Mouse (Mus musculus): ENCODE data around the gene Tead3. TPM values are rescaled to one million over a fixed set of nuclear protein-coding genes. Genes with fewer than 3 reads are reported as not detected.
A peak's percentile ranks its signal among the peaks of the same experiment; 100 is the strongest.

The Tead3 gene
- polyA plus RNA-seq, 1 experiment from 2014 or later, result 8.7 TPM

DNA sequence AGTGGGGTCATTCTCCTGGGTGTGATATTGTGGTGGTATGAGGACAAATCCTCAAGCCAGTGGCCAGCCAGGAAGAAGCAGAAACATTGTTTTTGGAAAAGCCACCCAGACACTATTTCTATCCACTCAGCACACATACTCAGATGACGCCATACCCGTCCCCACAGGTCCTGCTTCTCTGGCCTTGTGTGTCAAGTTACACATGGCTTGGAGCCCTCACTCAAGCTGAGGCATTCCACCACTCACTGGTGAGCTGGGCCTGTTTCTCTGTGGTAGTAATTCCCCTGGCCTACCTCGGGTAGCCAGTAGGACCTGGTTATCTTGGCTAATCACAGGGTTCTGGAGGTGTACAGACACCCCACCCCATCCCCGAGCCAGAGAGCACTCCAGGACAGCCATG is 56.9 kb downstream of the Tead3 start:
- no peak overlapping the region for H3K27ac ChIP-seq (replicated peaks)
- no peaks in the 10 kb centered on the region for H3K4me1 ChIP-seq (replicated peaks; ENCODE audit: control insufficient read depth, insufficient read depth)
- no peak for DNase-seq (ENCODE audit: low spot score)

DNA sequence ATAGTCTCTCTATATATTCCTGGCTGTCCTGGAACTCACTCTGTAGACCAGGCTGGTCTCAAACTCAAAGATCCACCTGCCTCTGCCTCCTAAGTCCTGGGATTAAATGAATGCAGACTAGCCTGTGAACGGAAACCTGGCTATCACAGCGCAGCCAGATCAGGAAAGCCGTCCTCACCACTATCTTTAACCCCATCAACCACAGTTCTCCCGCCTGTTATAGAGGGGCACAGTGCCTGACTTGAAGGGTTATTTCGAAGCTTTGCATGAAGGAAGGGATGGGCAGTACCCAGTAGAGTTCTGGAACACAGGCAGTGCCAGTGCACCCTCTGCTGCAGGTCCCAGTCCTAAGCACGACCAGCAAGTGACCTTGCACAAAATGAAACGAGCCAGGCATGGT is 59.3 kb downstream of the Tead3 start:
- Histone ChIP-seq H3K36me3 (ENCODE audit: control insufficient read depth, insufficient read depth, low read length) (peaks cover 5% of the 10 kb centered on the region), H3K27me3 (ENCODE audit: control insufficient read depth, insufficient read depth, low read length) (no peaks in the 10 kb centered on the region), H3K9ac (ENCODE audit: low read length) (no peak overlapping the region), H3K9me3 (ENCODE audit: control insufficient read depth, low read length) (no peaks in the 10 kb centered on the region), H3K4me3 (ENCODE audit: low read depth, low read length) (no peak overlapping the region), H3K4me1 (replicated peaks; ENCODE audit: control insufficient read depth, insufficient read depth) (no peaks in the 10 kb centered on the region), H3K4me2 (replicated peaks; ENCODE audit: low read depth) (no peak overlapping the region), H3K27ac (replicated peaks) (no peak overlapping the region)
- no peak for DNase-seq (ENCODE audit: low spot score)
- WGBS, result 78% methylated on average over 7 of the region's 7 CpGs
- ATAC-seq (ENCODE audit: low FRiP score, low TSS enrichment), result no peak
- no peak for TF ChIP-seq CTCF (IDR thresholded peaks at IDR 0.05; ENCODE audit: low read depth)
- no peak for TF ChIP-seq EP300 (optimal IDR thresholded peaks at IDR 0.05)

More for the DNA sequence above, 56.9 kb downstream of the Tead3 start:
- H3K4me3 ChIP-seq (ENCODE audit: low read depth, low read length), result no peak overlapping the region
- ATAC-seq (ENCODE audit: low FRiP score, low TSS enrichment), result no peak
- no peaks in the 10 kb centered on the region for H3K27me3 ChIP-seq (ENCODE audit: control insufficient read depth, insufficient read depth, low read length)
- TF ChIP-seq CTCF (IDR thresholded peaks at IDR 0.05; ENCODE audit: low read depth) (no peak), EP300 (optimal IDR thresholded peaks at IDR 0.05) (no peak)
- WGBS, result 64% methylated on average over 4 of the region's 4 CpGs
- H3K36me3 ChIP-seq (ENCODE audit: control insufficient read depth, insufficient read depth, low read length), result peaks cover 14% of the 10 kb centered on the region
- H3K9me3 ChIP-seq (ENCODE audit: control insufficient read depth, low read length), result no peaks in the 10 kb centered on the region
- no peak overlapping the region for H3K9ac ChIP-seq (ENCODE audit: low read length)
- no peak overlapping the region for H3K4me2 ChIP-seq (replicated peaks; ENCODE audit: low read depth)

DNA sequence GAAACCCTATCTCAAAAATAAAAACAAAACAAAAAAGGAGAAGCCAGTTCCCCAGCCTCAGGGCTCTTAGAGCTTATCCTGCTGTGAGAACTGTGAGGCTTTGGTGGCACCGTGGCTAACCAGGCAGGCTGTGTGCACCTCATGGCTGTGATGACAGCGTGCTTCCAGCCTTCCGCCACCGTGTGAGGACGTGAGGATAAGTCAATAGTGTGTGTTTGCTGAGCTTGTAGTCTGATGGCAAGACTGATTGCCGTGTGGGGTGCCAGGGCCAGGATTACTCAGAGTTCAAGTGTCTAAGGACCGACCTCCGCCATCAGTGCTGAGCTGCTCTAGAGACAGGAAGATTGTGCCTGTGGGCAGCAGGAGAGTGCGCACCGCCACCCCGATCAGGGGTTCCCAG is 59.9 kb downstream of the Tead3 start:
- no peak overlapping the region for H3K4me3 ChIP-seq (ENCODE audit: low read depth, low read length)
- ATAC-seq (ENCODE audit: low FRiP score, low TSS enrichment), result peak; percentile 80
- no peak for TF ChIP-seq EP300 (optimal IDR thresholded peaks at IDR 0.05)
- H3K27ac ChIP-seq (replicated peaks), result no peak overlapping the region
- H3K4me2 ChIP-seq (replicated peaks; ENCODE audit: low read depth), result no peak overlapping the region
- no peak overlapping the region; the same call in 1 of the 2 replicates for H3K9ac ChIP-seq (ENCODE audit: low read length)
- DNase-seq (ENCODE audit: low spot score), result peak; percentile 70
- H3K9me3 ChIP-seq (ENCODE audit: control insufficient read depth, low read length), result no peaks in the 10 kb centered on the region
- peaks cover 5% of the 10 kb centered on the region for H3K36me3 ChIP-seq (ENCODE audit: control insufficient read depth, insufficient read depth, low read length)
- 59% methylated on average over 11 of the region's 11 CpGs for WGBS
- H3K4me1 ChIP-seq (replicated peaks; ENCODE audit: control insufficient read depth, insufficient read depth), result no peaks in the 10 kb centered on the region
- H3K27me3 ChIP-seq (ENCODE audit: control insufficient read depth, insufficient read depth, low read length), result no peaks in the 10 kb centered on the region

DNA sequence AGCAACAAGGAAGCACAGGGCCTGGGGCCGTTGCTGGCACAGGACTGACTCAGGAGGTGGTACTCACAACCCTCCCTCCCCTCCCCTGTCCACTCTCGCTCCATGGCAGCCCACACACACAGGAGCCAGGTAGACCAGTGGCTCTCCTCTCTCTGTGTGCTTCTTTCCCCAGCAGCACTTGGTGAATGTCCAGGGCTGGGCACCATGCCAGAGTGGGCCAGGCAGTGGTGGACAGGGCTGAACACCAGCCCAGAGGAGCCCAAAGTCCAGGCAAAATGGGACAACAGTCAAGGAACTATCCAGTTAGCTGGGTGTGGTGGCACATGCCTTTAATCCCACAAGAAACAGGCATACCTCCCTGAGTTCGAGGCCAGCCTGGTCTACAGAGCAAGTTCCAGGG is 60.4 kb downstream of the Tead3 start:
- 59% methylated on average over 3 of the region's 3 CpGs for WGBS
- ATAC-seq (ENCODE audit: low FRiP score, low TSS enrichment) (peak; percentile 73), DNase-seq (ENCODE audit: low spot score) (peak; percentile 86)
- Histone ChIP-seq H3K4me3 (ENCODE audit: low read depth, low read length) (no peak overlapping the region), H3K9me3 (ENCODE audit: control insufficient read depth, low read length) (no peaks in the 10 kb centered on the region), H3K9ac (ENCODE audit: low read length) (no peak overlapping the region), H3K4me2 (replicated peaks; ENCODE audit: low read depth) (no peak overlapping the region), H3K36me3 (ENCODE audit: control insufficient read depth, insufficient read depth, low read length) (peaks cover 5% of the 10 kb centered on the region; the same call in 1 of the 2 replicates), H3K4me1 (replicated peaks; ENCODE audit: control insufficient read depth, insufficient read depth) (no peaks in the 10 kb centered on the region), H3K27me3 (ENCODE audit: control insufficient read depth, insufficient read depth, low read length) (no peaks in the 10 kb centered on the region), H3K27ac (replicated peaks) (peak overlapping the region; percentile 65)
- TF ChIP-seq EP300 (optimal IDR thresholded peaks at IDR 0.05), result no peak
- TF ChIP-seq CTCF (IDR thresholded peaks at IDR 0.05; ENCODE audit: low read depth), result no peak

DNA sequence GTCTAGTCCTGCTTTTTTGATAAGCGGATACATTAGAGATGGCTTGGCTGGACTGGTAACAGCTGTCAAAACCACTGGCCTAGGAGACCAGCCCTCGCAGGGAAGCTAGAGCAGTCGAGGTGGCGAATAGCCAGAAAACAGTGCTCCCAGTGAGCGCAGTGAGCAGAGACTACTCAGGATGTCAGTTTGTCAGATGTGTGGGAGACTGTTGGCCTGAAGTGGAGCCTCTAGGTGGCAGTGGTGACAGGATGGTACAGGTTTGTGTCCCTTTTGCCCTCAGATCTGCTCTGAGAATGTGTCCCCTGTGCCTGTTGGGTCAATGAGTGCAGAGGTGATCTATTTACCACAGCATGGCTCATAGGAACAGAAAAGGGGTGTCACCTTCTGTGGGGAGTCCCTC is 62.6 kb downstream of the Tead3 start:
- WGBS, result 57% methylated on average over 5 of the region's 5 CpGs
- no peak for TF ChIP-seq EP300 (optimal IDR thresholded peaks at IDR 0.05)
- peak; percentile 58 for TF ChIP-seq CTCF (IDR thresholded peaks at IDR 0.05; ENCODE audit: low read depth)
- no peak for ATAC-seq (ENCODE audit: low FRiP score, low TSS enrichment)

DNA sequence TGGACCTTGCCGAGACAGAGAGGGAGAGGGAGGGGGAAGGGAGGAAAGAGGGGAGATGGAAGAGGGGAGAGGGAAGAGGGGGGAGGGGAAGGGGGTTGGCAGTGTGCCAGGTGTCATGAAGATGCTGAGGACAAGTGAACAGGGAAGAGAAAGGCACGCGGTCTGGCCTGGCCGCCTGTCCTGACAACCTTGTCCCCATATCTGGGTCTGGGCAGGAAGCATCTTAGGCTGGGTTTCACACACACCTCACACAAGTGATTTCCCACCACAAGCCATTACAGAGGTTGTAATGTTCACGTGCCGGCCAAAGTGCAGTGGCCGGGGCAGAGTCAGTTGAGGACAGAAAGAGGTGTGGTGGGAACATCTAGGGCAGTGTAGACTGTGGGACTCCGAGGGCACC is 63.0 kb downstream of the Tead3 start:
- H3K9me3 ChIP-seq (ENCODE audit: control insufficient read depth, low read length), result no peaks in the 10 kb centered on the region
- no peak overlapping the region for H3K27ac ChIP-seq (replicated peaks)
- H3K4me3 ChIP-seq (ENCODE audit: low read depth, low read length), result no peak overlapping the region
- ATAC-seq (ENCODE audit: low FRiP score, low TSS enrichment), result 0 out of 2 replicates have a peak, but pooled peaks have one; percentile 22
- no peak overlapping the region for H3K9ac ChIP-seq (ENCODE audit: low read length)
- no peak overlapping the region for H3K4me2 ChIP-seq (replicated peaks; ENCODE audit: low read depth)
- TF ChIP-seq EP300 (optimal IDR thresholded peaks at IDR 0.05) (no peak), CTCF (IDR thresholded peaks at IDR 0.05; ENCODE audit: low read depth) (no peak)
- H3K4me1 ChIP-seq (replicated peaks; ENCODE audit: control insufficient read depth, insufficient read depth), result no peaks in the 10 kb centered on the region
- H3K36me3 ChIP-seq (ENCODE audit: control insufficient read depth, insufficient read depth, low read length), result peaks cover 5% of the 10 kb centered on the region; the same call in 1 of the 2 replicates
- WGBS, result 53% methylated on average over 8 of the region's 8 CpGs
- no peak for DNase-seq (ENCODE audit: low spot score)
- no peaks in the 10 kb centered on the region for H3K27me3 ChIP-seq (ENCODE audit: control insufficient read depth, insufficient read depth, low read length)

More for the DNA sequence above, 62.6 kb downstream of the Tead3 start:
- Histone ChIP-seq H3K27ac (replicated peaks) (no peak overlapping the region), H3K4me3 (ENCODE audit: low read depth, low read length) (no peak overlapping the region), H3K36me3 (ENCODE audit: control insufficient read depth, insufficient read depth, low read length) (peaks cover 5% of the 10 kb centered on the region; the same call in 1 of the 2 replicates), H3K27me3 (ENCODE audit: control insufficient read depth, insufficient read depth, low read length) (no peaks in the 10 kb centered on the region), H3K4me2 (replicated peaks; ENCODE audit: low read depth) (no peak overlapping the region), H3K9ac (ENCODE audit: low read length) (no peak overlapping the region), H3K9me3 (ENCODE audit: control insufficient read depth, low read length) (no peaks in the 10 kb centered on the region), H3K4me1 (replicated peaks; ENCODE audit: control insufficient read depth, insufficient read depth) (no peaks in the 10 kb centered on the region)
- DNase-seq (ENCODE audit: low spot score), result no peak

Data from stomach, postnatal 0 days (tissue).